Mouse (Mus musculus) MN1 (cell line): ENCODE measurements around the gene Med12l.

Source experiments
- DNase-seq: peaks from one replicate; pipeline ENCODE4 v3.0.0-alpha.2; 2016; ENCODE audit warnings: low spot score

Gene Med12l

DNA sequence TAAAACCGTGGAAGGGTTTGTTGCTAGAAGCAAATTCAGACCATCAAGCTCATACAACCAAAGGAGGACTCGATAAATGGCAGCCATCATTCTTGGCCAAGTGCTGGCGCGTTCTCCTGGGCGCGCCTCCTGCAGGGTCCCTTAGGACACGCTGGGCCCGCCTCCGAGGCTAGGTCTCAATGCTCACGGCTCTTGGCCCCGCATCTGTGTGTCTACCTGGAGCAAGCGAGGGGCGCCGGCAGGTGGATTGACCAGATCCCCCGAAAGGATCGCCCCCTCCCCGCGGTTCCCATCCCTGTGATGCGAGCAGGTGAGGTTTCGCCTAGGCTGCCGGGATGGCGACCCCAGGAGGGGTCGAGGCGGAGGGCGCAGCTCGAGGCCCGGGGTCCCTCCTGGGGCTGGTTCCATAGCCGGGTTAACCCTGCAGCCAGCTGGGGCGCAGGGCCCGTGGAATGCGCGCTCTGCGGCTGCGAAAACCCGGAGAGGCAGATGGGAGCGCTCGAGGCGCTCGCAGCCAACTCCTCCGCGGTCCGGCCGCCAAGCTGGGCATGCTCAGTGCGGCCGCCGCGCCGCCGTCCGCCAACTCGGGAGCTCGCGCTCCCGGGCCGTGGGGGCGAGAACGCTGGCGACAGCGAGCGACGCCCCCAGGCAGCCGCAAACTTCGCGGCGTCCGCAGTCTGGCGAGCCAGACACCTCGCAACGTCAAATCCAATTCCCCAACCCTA, at the start of gene Med12l:
Med12l (plus strand) TSS at position 555 of the 725 bp plus-strand sequence.
- no peak for DNase-seq

DNA sequence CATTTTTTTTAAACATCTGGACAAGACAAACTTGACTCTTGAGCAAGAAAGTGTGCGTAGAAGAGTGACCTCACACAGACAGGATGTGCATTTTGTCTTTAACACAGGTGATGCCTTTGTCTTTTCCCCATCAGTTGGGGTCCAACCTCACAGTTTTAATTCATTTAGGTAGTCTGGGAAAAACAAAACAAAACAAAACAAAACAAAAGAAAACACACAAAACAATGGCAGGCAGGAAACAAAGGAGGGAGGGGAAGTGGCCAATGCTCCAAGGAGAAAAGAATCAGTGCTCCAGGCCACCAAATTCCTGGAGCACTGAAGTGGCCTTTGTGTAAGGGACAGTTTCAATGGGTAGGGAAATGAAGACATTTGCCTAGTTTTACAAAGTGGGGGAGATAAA, 44.5 kb upstream of the Med12l start:
- DNase-seq, result no peak

DNA sequence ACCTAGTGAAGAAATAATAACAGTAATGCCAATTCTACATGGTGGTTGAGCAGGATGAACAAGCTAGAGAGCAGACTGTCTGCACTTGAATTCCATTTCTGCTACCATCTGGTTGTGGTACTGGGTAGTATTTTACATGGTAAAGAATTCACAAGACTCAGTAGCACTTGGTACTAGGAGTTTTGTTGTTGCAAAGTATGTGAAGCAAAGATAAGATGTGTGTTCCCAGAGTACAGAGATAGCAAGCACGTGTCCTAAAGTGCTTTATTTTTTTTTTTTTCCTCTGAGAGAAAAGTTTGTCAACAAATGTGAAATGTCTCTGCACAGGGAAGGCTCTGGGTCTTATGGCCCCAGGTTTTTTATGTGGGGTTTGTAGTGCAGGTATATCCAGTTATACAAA, 28.2 kb upstream of the Med12l start:
- DNase-seq, result no peak

GRCm38 (mm10) chr3:58977906-58978622, 27.6 kb upstream of the Med12l start:
- no peak for DNase-seq

GRCm38 (mm10) chr3:58980579-58980978, 25.0 kb upstream of the Med12l start:
- DNase-seq, result no peak

- DNase-seq, result peak; percentile 9
Measured at GRCm38 (mm10) chr3:58982896-58983837, 22.5 kb upstream of the Med12l start.

DNA sequence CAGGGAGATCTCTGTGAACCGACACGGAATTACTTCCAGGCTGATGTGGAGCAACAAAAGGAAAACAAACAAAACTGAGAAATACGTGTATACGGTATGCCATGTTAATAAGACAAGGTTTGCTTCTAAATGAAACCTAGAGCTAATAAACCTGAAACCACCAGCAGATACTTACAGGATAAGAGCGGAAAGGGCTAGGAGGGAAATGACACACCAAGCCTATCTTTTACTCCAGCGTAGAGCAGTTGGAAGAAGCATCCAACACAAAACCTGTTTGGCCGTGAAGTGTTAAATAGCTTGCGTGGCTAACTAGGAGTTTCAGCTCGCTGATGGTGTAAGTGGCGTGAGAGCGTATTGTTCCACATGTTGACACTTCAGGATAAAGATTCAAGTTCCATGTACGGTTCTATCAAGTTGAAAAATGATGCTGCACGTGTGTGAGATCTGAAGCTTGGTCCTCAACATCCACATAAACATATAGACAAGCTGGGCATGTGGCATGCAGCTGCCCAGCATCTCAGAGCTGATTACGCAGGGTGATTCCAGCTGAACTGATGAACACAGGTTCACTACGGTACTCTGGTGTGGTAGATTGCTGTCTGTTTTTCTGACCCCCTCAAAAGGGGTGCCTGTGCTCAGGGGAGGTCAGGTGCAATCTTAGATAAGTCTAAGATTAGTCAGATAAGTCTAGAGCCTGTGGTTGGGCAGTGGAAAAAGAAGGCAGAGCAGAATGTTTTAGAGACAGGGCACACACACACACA, 21.6 kb upstream of the Med12l start:
- DNase-seq, result no peak

- no peak for DNase-seq
Measured at GRCm38 (mm10) chr3:58985816-58986215, 19.8 kb upstream of the Med12l start.

- no peak for DNase-seq
Measured at GRCm38 (mm10) chr3:58989374-58989773, 16.3 kb upstream of the Med12l start.

DNA sequence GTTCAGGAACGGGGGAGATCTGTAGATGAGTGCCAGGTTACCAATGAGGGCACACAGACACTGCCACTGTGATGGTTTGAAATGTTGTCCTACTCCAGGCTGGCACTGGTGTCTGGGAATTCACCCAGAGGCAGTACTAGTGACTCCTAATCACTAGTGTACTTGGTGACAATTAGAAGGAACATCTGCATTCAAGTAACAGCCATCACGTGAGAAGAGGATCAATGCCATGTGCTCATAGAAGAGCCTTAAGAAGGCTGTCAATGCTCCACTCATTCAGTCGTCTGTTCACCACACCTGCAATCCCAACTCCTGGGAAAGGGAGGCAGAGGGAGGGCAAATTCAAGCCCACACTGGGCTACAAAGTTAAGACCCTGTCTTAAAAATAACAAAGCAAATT, 15.1 kb upstream of the Med12l start:
- DNase-seq, result no peak

DNA sequence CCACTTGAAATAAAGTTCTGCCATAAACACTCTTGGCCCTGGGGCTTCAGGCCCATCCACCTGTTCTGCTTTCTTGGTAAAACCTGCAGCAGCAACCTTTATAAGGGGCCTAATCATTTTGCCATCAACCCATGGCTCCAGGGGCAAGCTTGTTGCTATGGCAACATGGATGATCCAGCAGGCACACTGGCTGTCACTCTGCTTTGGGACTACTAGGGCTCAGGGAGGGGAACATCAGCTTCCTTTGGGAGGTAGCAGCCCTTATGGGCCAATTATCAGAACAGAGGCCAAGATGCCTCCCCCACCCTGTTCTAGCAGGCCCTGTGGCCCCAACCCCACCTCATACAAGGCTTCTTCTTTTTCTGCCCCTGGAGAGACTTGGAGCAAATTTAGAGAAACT, 13.5 kb upstream of the Med12l start:
- no peak for DNase-seq

- DNase-seq, result no peak
Measured at GRCm38 (mm10) chr3:58993619-58994018, 12.0 kb upstream of the Med12l start.

DNA sequence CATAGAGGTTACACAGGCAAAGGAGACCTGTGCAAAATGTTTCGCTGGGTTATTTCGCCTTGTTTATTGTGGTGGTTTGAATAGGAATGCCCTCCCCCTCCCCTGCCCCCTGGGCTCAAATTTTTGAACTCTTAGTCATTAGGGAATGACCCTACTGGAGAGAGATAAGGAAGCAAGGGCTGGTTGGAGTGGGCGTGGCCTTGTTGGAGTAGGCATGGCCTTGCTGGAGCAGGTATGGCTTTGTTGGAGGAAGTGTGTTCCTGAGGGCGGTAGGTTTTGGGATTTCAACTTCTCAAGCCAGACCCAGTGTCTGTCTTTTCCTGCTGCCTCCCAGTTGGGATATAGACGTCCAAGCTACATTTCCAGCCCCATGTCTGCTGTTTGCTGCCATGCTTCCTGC, 1.9 kb upstream of the Med12l start:
- DNase-seq, result no peak

DNA sequence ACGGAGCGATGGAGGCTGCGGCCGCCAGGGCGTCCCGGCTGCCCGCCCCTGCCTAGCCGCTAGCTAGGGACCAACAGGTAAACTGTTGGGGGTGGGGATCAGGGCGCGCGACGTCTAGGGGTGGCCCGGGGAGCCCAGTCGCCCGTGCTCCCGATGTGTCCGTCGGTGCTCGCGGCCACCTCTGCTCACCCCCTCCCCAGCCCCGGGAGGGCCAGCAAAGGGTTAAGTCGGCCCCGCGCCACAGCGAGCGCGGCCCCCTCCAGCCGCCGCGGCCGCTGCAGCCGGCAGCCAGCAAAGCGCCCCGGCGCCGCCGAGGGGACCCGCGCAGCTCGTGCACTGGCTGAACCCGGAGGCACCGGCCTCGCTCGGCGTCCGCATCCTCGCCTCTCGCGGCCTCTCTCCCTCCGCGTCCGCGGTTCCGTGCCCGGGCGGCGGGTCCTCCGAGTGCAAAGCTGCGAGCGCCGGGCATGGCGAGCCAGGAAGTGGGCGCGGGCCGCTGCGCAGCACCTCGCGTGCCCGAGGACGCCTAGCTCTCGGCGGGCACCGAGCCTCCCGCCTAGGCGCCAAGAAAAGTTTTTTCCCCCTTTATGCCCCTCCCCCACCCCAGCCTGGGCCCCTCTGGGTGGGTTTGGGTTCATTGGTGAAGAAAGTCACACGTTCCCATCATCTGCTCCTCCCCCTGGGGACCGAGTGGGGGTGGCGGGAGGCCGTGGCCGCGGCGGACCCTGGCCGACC, 538 bp downstream of the Med12l start:
- no peak for DNase-seq

DNA sequence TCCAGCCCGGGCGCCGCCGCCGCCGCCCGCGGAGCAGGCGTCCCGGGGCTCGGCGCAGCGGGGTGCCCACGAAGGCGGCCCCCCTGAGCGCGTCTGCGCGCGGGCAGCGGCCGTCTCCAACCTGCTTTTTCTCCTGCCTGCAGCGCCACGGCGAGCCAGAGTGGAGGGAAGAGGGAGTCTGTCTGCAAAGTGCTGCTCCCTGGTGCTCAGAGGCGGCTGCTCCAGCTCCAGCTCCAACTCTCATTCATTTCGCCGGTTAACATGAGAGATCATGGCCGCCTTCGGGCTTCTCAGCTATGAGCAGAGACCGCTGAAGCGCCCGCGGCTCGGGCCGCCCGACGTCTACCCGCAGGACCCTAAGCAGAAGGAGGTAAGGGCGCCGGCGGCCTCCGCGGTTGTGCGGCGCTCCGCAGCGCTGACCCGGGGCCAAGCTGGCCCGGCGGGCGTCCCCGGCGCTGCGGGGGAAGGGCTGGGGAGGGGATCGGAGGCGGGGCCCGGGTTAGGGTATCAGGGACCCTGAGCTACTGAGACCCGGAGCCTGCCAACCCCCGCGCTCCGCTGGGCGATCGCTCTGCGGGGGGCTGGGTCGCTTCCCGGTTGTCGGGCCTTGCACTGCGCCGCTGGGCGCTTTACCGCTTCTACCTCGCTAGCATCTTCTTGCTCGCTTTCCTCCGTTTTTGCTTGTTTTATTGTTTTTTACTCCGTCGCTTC, 1.3 kb downstream of the Med12l start:
- no peak for DNase-seq

GRCm38 (mm10) chr3:59010276-59010675, 4.7 kb downstream of the Med12l start:
- DNase-seq, result no peak

DNA sequence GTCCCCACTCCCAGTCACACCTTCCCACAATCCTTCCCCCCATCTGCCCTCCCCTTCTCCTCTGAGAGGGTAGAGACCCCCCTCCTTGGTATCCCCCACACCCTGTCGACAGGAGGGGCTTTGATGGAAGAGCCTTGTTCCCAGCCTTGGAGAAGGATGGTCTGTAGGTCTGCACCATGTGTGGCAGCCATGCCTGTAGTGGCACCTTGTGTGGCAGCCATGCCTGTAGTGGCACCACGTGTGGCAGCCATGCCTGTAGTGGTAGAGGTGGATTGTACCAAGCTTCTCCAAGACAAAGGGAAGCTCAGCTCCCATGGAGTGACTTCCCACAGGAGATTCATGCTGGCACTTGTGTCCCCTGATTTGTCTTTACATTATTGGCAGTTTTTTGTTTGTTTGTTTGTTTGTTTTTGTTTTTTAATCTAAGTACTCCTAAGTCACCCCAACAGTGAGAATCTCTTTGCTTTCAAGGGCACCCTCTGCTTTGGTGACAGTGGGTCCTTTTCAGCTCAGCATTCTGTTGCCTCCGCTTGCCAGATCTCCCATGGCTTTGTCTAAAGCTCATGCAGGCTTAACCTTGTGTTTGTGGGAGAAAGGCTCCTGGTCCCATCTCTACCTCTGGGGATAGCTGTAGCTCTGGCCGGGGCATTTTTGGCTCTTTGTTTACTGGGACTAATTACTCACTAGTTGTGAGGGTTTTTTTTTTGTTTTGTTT, 10.2 kb downstream of the Med12l start:
- DNase-seq, result no peak

DNA sequence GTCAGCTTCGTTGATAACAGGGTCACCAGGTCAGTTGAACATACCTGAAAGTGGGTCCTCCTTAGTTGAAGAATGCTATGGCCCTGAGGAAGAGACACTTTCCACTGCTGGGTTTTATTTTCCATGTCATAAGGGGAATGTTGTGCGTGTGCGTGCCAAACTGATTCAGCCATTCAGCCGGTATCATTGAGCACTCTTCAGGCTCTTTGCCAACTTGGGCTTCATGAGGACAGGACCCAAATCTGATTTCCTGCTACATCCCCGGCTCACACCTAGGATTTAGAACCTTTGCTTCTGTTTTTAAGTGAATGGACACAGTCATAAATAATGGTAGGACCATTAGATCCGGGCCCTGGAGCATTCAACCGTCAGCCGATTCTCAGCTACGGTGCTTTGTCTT, 10.9 kb downstream of the Med12l start:
- DNase-seq, result no peak

- no peak for DNase-seq
Measured at GRCm38 (mm10) chr3:59021236-59021635, 15.6 kb downstream of the Med12l start.

GRCm38 (mm10) chr3:59022251-59022650, 16.6 kb downstream of the Med12l start:
- DNase-seq, result no peak
